Mouse (Mus musculus) cerebellum, postnatal 36 days (tissue): ENCODE results near the gene Tnnc1.

ENCODE experiments used
- DNase-seq, 2 experiments: peaks; one replicate each; pipeline ENCODE4 v3.0.0; 2021 to 2022; ENCODE audit warnings: mixed read lengths in 2 of 2

The Tnnc1 gene

DNA sequence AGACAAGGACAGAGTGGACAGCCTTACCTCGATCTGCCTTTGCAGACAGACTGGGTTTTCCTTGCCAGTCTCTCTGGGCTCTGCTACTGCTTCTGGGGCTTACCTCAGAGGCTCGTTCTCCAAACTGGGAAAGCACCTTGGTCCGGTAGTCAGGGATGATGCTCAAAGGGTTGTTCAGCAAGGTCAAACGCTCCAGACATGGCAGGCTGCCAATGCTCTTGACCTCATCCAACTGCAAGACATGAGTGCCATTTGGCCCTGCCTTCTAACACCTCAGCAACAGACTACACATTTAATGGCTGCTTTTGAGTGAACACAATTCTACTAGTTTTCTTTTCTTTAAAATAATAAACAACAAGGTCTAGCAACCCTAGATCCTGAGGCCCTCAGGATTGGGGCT is 21.5 kb upstream of the Tnnc1 start:
- DNase-seq: peak in 1 of 2 experiments; percentile 35

- DNase-seq: no peak
Measured at GRCm38 (mm10) chr14:31188771-31189181, 19.3 kb upstream of the Tnnc1 start.

GRCm38 (mm10) chr14:31189348-31189747 is 18.8 kb upstream of the Tnnc1 start:
- no peak for DNase-seq

DNA sequence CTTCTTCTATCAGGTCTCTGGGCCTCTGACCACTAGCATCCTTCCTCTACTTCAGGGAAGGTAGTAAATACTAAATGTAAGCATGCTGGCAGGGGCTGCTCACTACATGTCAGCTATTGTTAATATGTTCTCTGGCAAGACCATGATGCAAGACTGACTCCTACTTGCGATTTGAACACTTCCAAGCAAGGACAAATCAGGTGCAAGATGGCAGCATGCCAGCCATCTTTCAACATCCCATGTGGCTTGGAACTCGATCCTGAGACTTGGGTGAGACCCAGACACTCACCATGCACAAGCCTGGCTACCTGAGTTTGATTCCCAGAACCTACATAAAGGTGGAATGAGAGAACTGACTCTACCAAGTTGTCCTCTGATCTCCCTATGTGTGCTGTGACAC is 16.2 kb upstream of the Tnnc1 start:
- peak in 1 of 2 experiments; percentile 40 for DNase-seq

GRCm38 (mm10) chr14:31193791-31194190 is 14.3 kb upstream of the Tnnc1 start:
- DNase-seq: no peak

DNA sequence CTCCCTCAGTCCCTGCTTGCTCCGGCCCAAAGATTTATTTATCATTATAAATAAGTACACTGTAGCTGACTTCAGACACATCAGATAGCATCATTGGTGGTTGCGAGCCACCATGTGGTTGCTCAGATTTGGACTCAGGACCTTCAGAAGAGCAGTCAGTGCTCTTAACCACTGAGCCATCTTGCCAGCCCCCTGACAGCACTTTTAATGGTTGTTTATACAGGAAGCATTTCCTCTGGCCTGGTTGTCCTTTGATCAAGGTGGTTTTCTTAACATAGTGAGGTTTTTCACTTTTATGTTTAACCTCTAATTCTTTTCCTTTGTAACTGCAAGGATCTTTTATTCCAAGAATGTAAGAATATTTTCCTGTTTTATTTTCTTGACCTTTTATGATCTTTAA is 13.7 kb upstream of the Tnnc1 start:
- no peak for DNase-seq

DNA sequence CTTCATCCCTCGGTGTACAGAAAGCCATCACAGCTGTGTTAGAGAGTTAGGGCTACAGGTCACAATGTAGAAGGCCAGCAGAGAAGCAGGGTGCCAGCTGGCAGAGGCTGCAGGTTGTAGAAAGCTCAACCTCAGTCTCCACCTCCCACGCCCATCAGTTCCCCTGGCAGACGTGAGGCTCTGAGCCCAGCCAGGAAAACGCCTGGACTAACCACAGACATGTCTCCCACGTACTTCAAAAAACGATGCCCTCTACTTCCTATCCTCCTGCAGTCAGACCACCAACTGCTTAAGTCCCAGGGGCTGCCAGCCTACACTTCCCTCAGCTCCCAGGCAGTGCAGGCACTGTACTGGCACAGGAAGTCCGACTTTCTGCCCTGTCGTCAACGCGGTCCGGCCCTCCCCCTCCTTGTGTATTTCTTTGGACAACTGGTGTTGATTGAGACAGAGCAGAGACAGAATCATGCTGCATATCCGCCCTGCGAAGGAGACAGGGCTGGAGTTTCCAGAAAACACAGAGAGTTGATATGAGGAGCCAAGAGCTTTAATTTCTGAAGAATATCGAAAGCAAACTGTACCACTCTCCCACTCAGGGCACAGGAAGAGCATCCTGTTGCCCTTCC is 13.1 kb upstream of the Tnnc1 start:
- peak; percentile 60 to 72 for DNase-seq

GRCm38 (mm10) chr14:31195521-31195920 is 12.6 kb upstream of the Tnnc1 start:
- no peak for DNase-seq

DNA sequence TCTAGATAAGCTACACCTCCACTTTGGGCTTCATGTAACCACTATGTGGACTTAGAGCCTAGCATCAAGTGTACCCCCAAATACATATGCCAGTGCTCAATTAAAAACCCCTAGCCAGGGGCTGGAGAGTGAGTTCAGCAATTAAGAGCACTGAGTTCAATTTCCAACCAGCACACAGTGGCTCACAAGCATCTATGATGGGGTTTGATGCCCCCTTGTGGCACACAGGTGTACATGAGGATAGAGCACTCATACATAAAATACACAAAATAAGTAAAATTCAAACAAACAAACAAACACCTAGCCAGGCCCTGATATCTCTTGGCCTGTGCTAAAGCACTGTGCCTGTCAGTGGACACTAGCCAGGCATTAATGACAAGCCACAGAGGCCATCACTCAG is 12.1 kb upstream of the Tnnc1 start:
- DNase-seq: peak; percentile 57 to 63

GRCm38 (mm10) chr14:31197547-31198516 is 10.3 kb upstream of the Tnnc1 start:
- DNase-seq: peak in 1 of 2 experiments; percentile 39

- no peak for DNase-seq
Measured at GRCm38 (mm10) chr14:31199599-31199998, 8.5 kb upstream of the Tnnc1 start.

DNA sequence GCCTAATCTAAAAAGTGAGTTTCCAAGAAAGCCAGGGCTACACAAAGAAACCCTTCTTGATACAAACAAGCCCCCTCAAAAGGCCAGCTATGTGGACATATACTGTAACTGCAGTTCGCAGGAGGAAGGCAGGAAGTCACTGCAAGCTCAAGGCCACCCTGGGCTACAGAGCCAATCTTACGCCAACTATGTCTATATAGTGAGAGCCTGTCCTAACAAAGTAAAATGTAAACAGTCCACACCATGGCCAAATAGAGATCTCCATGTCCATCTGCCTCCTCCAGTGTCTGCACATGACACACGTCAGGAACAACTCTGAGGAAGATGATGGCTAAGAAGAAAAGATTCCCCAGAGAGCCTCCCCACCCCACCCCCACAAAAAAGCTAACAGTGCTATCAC is 8.1 kb upstream of the Tnnc1 start:
- DNase-seq: no peak

DNA sequence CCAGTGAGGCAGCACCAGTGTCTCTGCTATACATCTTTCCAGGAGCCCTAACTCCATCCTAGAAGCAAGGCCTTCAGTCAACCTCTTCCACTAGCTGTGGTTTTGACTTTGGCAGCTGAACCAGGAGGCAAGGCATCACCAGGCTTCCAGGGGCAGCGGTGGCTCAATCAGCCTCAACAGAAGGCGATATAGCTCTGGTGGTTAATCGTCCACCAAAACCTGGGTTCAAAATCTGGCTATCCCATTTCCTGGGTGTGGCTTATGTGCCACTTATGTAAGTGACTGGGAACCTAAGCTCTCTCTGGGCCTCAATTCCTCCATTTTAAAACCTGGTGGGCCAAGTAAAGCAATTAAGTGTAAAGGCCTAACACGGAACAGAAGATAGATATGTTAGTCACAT is 3.3 kb upstream of the Tnnc1 start:
- no peak for DNase-seq

DNA sequence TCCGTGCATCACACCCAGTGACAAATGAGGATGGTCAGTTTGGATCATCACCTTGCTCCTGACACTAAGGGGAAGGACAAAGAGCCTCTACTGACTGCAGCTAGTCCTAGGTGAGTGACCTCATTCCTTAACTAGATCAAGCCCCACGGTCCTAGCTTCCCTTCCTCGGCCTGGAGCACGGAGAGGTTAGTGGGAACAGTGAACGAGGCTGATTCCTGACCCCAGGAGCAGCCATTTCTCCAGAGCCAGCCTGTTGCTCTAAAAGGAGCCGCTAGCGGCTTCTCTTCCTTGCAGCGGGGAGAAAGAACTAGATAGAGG is 2.9 kb upstream of the Tnnc1 start:
- DNase-seq: peak in 1 of 2 experiments; percentile 45

DNA sequence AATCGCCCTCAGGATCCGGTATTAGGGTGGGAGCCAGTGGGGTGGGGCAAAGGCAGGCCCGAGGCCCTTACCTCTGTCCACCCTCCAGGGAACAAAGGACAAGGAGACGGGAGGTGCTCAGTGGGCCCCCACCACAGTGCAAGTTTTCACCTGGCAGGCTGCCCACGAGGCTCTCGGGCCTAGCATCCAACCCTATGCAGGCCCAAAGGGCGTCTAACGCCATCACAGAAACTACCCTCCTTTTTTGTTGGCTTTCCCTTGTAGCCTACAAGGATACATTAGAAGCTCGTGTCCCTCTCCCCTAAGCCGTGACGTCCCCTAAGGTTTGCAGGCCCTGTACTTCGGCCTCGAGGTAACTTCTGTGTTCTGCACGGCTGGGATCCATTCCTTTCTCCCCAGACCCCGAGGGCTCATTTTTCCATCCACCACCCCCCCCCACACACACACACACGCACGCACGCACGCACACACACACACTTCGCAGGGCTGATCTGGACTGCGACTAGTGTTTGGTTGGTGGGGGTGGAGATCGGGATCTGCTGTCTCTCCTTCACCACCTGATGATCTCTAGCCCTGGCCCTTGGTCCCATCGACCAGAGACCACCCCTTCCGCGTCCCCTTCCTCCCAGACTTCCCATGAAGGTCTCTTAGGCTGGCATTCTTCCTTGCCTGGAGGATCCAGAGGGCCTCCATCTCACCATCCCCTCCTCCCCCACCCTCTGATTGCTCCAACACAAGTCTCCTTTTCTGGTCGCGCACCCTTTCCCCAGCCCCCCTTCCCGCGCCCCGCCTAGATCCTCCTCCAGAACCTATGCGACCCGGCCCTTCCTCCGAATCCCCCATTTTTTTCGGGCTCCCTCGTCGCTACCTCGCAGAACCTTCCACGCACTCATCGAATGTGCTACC is 2.3 kb upstream of the Tnnc1 start:
- peak; percentile 53 to 57 for DNase-seq

DNA sequence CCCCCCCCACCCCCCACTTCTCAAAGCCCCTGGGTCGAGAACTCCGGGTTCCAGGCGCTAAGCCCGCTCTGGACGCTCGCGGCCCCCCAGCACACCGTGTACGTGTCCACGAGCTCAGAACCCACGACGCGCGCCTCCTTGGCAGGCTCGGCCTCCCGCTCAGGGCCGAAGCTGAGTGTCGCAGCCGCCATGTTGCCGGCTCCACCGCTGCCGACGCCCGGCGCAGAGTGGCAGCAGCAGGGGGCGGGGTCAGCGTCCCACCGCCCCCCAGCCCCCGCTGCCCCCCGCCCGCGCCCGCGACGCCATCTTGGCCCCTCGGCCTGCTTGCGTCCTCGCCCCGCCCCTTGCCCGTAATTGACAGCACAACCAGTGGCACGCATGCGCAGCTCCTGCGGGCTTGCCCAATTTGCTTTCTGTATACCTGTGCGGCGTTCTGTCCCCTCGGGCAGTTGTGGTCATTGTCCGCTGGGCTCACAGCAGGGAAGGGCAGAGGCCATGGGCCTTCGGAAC is 1.6 kb upstream of the Tnnc1 start:
- DNase-seq: peak; percentile 97 to 98

- peak in 1 of 2 experiments; percentile 36 for DNase-seq
Measured at GRCm38 (mm10) chr14:31207070-31207830, 862 bp upstream of the Tnnc1 start.

- no peak for DNase-seq
Measured at GRCm38 (mm10) chr14:31209133-31209557, 1.0 kb downstream of the Tnnc1 start.

- DNase-seq: no peak
Measured at GRCm38 (mm10) chr14:31211854-31212253, 3.7 kb downstream of the Tnnc1 start.

DNA sequence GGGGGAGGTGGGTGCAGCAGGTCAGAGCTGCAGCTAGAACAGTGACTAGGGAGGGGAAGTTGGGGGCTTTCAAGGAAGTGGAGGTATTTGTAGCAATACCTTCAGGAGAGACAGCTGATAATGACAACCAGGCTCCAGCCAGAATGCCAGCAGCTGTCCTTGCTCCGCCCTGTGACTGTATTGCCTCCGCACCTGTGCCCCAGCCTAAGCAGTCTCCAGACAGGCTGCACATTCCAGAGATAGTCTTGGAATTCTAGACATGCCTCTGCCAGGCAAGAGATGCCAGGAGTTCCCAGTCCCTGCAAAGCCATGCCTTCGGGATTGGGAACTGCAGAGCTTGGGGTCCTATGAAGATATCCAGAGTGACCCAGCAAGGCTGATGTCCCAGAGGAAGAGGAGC is 4.4 kb downstream of the Tnnc1 start:
- no peak for DNase-seq

GRCm38 (mm10) chr14:31213868-31214267 is 5.8 kb downstream of the Tnnc1 start:
- no peak for DNase-seq

- no peak for DNase-seq
Measured at GRCm38 (mm10) chr14:31214684-31215083, 6.6 kb downstream of the Tnnc1 start.
